Mouse (Mus musculus) thymus, adult 2 months (tissue): ENCODE measurements around the gene Rcc2. TPM values are rescaled to one million over a fixed set of nuclear protein-coding genes. Genes with fewer than 3 reads are reported as not detected.

Experiments
- DNase-seq: peaks from one replicate; pipeline ENCODE4 v3.0.0; 2021
- H3K27ac ChIP-seq: fragments of 200-500 bp; 2 replicates; pipeline ENCODE4 v1.5.1; 2012; ENCODE audit warnings: low read length, control low read depth; ENCODE audit not compliant: control insufficient read depth, insufficient read depth
- H3K27me3 ChIP-seq: fragments of 200-500 bp; 2 replicates; pipeline ENCODE4 v1.6.1; 2012; ENCODE audit warnings: mild to moderate bottlenecking, low read length, moderate library complexity, mixed read lengths; ENCODE audit not compliant: control insufficient read depth, insufficient read depth
- H3K36me3 ChIP-seq: fragments of 200-500 bp; 2 replicates; pipeline ENCODE4 v1.6.1; 2012; ENCODE audit warnings: mild to moderate bottlenecking, low read length, moderate library complexity; ENCODE audit not compliant: control insufficient read depth, insufficient read depth
- H3K4me1 ChIP-seq: fragments of 200-500 bp; replicated peaks from 2 replicates; pipeline ENCODE4 v1.6.1; 2012; ENCODE audit warnings: low read length; ENCODE audit not compliant: control insufficient read depth, insufficient read depth
- H3K4me3 ChIP-seq: fragments of 200-500 bp; 2 replicates; pipeline ENCODE4 v1.5.1; 2012; ENCODE audit warnings: mild to moderate bottlenecking, low read length, control low read depth, moderate library complexity; ENCODE audit not compliant: control insufficient read depth, insufficient read depth
- CTCF ChIP-seq: fragments of 200-500 bp; IDR thresholded peaks from 2 replicates; pipeline ENCODE4 v1.5.1; 2012; ENCODE audit warnings: mild to moderate bottlenecking, control low read depth, low read length, moderate library complexity, borderline replicate concordance; ENCODE audit not compliant: control insufficient read depth, poor library complexity, insufficient read depth; ENCODE audit errors: extremely low read depth
- POLR2A ChIP-seq: fragments of 200-500 bp; IDR thresholded peaks from 2 replicates; pipeline ENCODE4 v1.6.1; 2012; ENCODE audit warnings: mild to moderate bottlenecking, low read length, control low read depth, moderate library complexity; ENCODE audit not compliant: control insufficient read depth, poor library complexity, insufficient read depth; ENCODE audit errors: extremely low read depth
- WGBS: fragments of 180-500 bp; shearing (Covaris S2); methylation state at CpG from one replicate; pipeline ENCODE4 v1.1.7; 2018; 5-methylcytosine and 5-hydroxymethylcytosine counted together
- polyA plus RNA-seq: library from polyadenylated mRNA; depleted of rRNA; stranded (reverse); fragments of >200 nt; gene quantifications from 2 replicates; pipeline ENCODE4 v1.2.3, GENCODE M21; 2012

Rcc2 gene
- polyA plus RNA-seq, 1 experiment = 211 TPM

DNA sequence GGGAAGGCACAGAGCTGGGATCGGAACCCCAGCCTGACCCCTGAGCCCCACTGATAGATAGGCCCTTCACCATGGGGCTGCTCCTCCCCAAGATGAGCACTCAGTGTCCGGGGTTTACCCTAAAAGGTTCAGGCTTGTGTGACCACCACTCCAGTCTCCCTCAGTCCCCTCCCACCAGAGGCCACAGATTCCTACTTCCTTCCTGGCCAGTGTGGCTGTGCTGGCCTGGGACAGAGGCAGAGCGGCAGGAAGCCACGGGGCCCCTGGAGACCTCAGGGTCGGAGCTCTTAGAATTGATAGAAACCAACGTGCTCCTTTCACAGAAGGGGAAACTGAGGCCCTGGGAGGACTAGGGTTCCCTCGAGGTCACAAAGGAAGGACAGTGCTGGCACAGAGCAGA lies 37.9 kb upstream of the Rcc2 start:
- 34% methylated on average over 7 of the region's 7 CpGs for WGBS
- H3K4me3 ChIP-seq = no peak overlapping the region
- H3K27ac ChIP-seq = no peak overlapping the region
- no peaks in the 10 kb centered on the region for H3K27me3 ChIP-seq
- TF ChIP-seq POLR2A = no peak
- TF ChIP-seq CTCF = no peak
- H3K36me3 ChIP-seq = no peaks in the 10 kb centered on the region
- DNase-seq = no peak
- H3K4me1 ChIP-seq = peaks cover 4% of the 10 kb centered on the region; the same call in 1 of the 2 replicates

DNA sequence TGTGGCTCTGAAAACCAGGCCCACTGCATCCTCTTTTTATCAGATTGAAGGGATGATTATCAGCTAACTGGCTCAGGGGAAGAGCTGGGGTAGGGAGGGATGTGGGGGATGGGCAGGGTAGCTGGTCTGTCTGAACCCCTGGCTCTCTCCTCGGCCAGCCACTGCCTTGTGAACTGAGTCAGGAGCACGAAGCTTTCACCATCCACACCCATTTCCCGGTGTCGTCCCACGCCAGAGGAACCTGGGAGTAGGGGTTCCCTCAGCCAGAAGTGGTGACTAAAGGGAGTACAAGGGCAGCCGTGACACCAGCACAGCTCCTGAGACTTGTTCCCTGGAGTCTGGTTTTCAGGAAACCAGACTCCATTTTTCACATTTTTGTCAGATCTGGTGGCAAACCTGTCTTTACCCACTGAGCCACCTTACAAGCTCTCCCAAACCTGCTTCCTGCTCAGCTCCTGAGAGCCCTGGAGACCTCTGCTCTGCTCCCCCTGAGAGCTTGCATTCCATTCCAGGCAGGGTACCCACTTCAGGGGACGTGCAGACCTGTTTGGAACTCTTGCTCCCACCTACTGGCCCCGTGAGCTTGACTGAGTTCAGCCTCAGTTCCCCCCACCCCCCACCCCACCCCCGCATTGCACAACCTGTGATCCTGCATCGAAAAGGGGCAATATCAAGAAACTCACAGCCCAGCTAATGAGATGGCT lies 37.3 kb upstream of the Rcc2 start:
- DNase-seq = no peak
- 70% methylated on average over 10 of the region's 10 CpGs for WGBS
- H3K27ac ChIP-seq = no peak overlapping the region
- H3K27me3 ChIP-seq = no peaks in the 10 kb centered on the region
- H3K4me1 ChIP-seq = peaks cover 4% of the 10 kb centered on the region; the same call in 1 of the 2 replicates
- H3K4me3 ChIP-seq = no peak overlapping the region
- H3K36me3 ChIP-seq = no peaks in the 10 kb centered on the region
- no peak for TF ChIP-seq CTCF
- no peak for TF ChIP-seq POLR2A

DNA sequence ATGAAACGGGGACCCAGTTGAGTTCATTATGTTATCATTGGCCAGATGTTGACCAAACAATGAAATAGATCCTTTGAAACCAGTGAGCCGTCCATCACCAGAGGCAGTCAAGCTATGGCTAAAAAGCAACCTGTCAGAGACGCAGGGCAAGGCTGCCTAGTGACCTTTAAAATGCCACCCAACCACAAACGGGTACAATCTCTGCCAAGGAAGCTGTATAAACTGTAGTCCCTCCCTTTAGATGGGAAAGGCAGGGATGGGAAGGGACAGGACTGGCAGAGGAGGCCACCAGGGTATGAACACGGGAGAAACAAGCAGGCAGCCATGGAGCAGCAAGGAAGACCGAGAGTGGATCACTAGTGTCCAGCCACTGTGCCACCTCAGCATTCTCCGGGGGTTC lies 35.3 kb upstream of the Rcc2 start:
- Histone ChIP-seq H3K27ac (no peak overlapping the region), H3K27me3 (no peaks in the 10 kb centered on the region), H3K4me3 (no peak overlapping the region), H3K36me3 (no peaks in the 10 kb centered on the region), H3K4me1 (no peaks in the 10 kb centered on the region)
- DNase-seq = no peak
- TF ChIP-seq POLR2A = no peak
- TF ChIP-seq CTCF = no peak
- WGBS = 92% methylated on average over 7 of the region's 7 CpGs

DNA sequence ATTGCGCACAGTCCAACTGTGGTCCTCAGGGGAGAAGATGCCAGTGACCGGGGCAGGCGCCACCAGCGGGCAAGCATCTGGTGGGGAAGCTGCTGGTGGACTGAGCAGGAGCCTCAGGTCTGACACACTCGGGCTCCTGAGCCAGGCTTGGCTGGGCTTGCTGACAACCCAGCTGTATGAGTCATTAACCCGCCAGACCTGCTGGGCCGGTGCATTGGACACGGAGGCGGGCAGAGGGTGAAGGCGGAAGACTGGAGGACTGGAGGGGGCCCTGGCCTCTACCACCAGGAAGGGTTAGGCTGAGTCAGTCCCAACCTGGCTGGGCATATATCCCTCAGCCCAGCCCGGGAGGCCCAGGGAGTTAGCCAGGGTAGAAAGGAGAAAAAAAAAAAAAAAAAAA lies 34.6 kb upstream of the Rcc2 start, which contains the start of gene Arhgef10l:
Gene Arhgef10l (minus strand): TSS at position 253 of the 400 bp plus-strand sequence.
- no peak within 1 kb of the TSS for H3K4me3 ChIP-seq
- no peak for TF ChIP-seq POLR2A
- no peak for TF ChIP-seq CTCF
- H3K27me3 ChIP-seq = no peaks in the 10 kb centered on the region
- WGBS = 87% methylated on average over 11 of the region's 11 CpGs
- no peaks in the 10 kb centered on the region for H3K36me3 ChIP-seq
- DNase-seq = no peak
- H3K4me1 ChIP-seq = no peaks in the 10 kb centered on the region
- H3K27ac ChIP-seq = no peak within 1 kb of the TSS

DNA sequence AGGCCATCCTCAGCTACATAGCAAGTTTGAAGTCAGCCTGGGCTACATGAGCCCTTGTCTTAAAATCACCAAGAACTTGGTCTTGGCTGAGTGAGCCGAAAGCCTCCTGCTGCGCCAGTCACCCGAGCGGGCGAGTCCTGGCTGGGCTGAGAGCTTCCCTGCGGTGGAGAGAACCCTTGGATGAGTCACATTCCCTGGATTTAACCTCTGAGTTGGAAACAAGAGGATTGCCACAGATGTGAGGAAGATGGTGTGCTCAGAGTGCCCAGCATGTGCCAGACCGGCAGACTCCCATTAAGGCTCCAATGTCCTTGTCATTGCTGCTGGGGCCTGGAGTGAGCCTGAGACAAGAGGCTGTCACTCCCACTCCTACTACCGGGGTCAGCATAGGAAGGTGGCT lies 32.5 kb upstream of the Rcc2 start:
- H3K4me3 ChIP-seq = no peak overlapping the region
- H3K27me3 ChIP-seq = no peaks in the 10 kb centered on the region
- H3K27ac ChIP-seq = no peak overlapping the region
- TF ChIP-seq POLR2A (no peak), CTCF (no peak)
- no peaks in the 10 kb centered on the region for H3K36me3 ChIP-seq
- no peak for DNase-seq
- H3K4me1 ChIP-seq = no peaks in the 10 kb centered on the region
- 99% methylated on average over 8 of the region's 8 CpGs for WGBS

DNA sequence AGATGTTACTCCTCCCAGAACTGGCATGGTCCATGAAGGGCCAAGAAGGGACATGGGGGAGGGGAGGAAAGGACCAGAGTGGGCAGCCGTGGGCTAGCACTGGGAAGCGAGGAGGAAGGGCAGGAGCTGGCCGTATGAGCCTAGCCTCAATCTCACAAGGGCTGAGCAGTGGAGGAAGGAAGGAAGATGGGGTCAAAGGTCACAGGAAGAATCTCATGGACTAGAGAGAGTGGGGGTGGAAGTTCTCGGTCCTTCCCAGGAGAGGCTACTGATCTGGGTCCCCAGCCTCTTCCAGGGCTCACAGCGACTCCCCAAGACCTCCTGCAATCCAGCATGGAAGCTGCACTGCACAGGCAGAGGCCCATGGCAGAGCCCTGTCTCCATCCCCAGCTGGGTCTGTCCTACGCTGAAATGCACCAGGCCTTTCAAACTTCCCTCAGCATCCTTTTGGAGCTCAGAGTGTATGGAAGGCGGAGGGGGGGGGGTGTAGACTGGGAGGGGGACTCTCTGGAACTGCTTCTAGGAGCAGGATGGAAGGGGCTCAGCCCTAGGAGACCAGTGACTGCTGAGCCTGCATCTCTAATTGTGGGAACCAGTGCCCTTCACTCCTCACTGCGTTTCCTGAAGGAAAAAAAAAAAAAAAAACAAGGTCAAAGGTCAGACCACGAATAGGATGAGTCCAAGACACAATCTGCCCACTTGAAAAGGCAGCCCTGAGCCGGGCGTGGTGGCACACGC lies 26.6 kb upstream of the Rcc2 start:
- no peak overlapping the region for H3K4me3 ChIP-seq
- no peaks in the 10 kb centered on the region for H3K36me3 ChIP-seq
- no peak overlapping the region for H3K27ac ChIP-seq
- no peak for TF ChIP-seq POLR2A
- TF ChIP-seq CTCF = no peak
- H3K27me3 ChIP-seq = no peaks in the 10 kb centered on the region
- WGBS = 73% methylated on average over 12 of the region's 12 CpGs
- DNase-seq = no peak
- H3K4me1 ChIP-seq = no peaks in the 10 kb centered on the region
